Mouse (Mus musculus) midbrain, postnatal 0 days (tissue): ENCODE data around the gene Cntn4. TPM values are rescaled to one million over a fixed set of nuclear protein-coding genes. Genes with fewer than 3 reads are reported as not detected.

Experiments used
- ATAC-seq: fragments of 200-750 bp; cut with Nextera tagmentation; 2 replicates; pipeline ENCODE4 v1.8.0; 2017; ENCODE audit warnings: moderate number of reproducible peaks, mild to moderate bottlenecking, moderate TSS enrichment, moderate library complexity; ENCODE audit not compliant: low FRiP score
- DNase-seq: peaks from one replicate; pipeline ENCODE4 v3.0.0-alpha.2; 2015; ENCODE audit warnings: low spot score
- H3K27ac ChIP-seq: fragments of 300-500 bp; sonication (generic); 2 replicates; pipeline ENCODE4 v1.5.1; 2014; ENCODE audit warnings: low read depth, mild to moderate bottlenecking, low read length, mixed read lengths
- H3K27me3 ChIP-seq: fragments of 300-500 bp; sonication (generic); 2 replicates; pipeline ENCODE4 v1.6.1; 2014; ENCODE audit warnings: low read length, control low read depth, mixed read lengths; ENCODE audit not compliant: insufficient read depth
- H3K36me3 ChIP-seq: fragments of 300-500 bp; sonication (generic); 2 replicates; pipeline ENCODE4 v1.6.1; 2014; ENCODE audit warnings: low read length, control low read depth, mixed read lengths; ENCODE audit not compliant: insufficient read depth
- H3K4me1 ChIP-seq: fragments of 300-500 bp; sonication (generic); 2 replicates; pipeline ENCODE4 v1.6.1; 2014; ENCODE audit warnings: mild to moderate bottlenecking, control low read depth, antibody characterized with exemption, low read length, mixed read lengths; ENCODE audit not compliant: insufficient read depth
- H3K4me2 ChIP-seq: fragments of 300-500 bp; sonication (generic); 2 replicates; pipeline ENCODE4 v1.6.1; 2014; ENCODE audit warnings: low read depth, mild to moderate bottlenecking, low read length, mixed read lengths; ENCODE audit not compliant: poor library complexity, severe bottlenecking
- H3K4me3 ChIP-seq: fragments of 300-500 bp; sonication (generic); 2 replicates; pipeline ENCODE4 v1.5.1; 2014; ENCODE audit warnings: low read depth, mild to moderate bottlenecking, low read length, moderate library complexity
- H3K9ac ChIP-seq: fragments of 300-500 bp; sonication (generic); replicated peaks from 2 replicates; pipeline ENCODE4 v1.6.1; 2014; ENCODE audit warnings: mild to moderate bottlenecking, low read length, moderate library complexity, mixed read lengths; ENCODE audit not compliant: poor library complexity, severe bottlenecking
- H3K9me3 ChIP-seq: fragments of 300-500 bp; sonication (generic); 2 replicates; pipeline ENCODE4 v1.6.1; 2016; ENCODE audit warnings: low read length, control low read depth
- CTCF ChIP-seq: IDR thresholded peaks from 2 replicates; pipeline ENCODE4 v1.5.1; 2016; ENCODE audit warnings: antibody characterized with exemption, mild to moderate bottlenecking
- WGBS: fragments of 180-500 bp; shearing (Covaris S2); extraction: QIAGEN DNeasy Blood & Tissue Kit; methylation state at CpG from one replicate; pipeline ENCODE4 v1.1.7; 2014; 5-methylcytosine and 5-hydroxymethylcytosine counted together
- polyA plus RNA-seq: library from polyadenylated mRNA; unstranded; fragments of >200 nt; fragmentation: Nextera tagmentation; extraction: Ambion mirVana; gene quantifications from 2 replicates; pipeline ENCODE4 v1.2.1, GENCODE M21; 2015
- total RNA-seq: library from RNA; depleted of rRNA; stranded (reverse); fragments of >200 nt; gene quantifications from 2 replicates; pipeline ENCODE4 v1.2.3, GENCODE M21; 2014

The Cntn4 gene
- total and polyA plus RNA-seq, 2 experiments from 2014 or later: 22.3 to 28.5 TPM

DNA sequence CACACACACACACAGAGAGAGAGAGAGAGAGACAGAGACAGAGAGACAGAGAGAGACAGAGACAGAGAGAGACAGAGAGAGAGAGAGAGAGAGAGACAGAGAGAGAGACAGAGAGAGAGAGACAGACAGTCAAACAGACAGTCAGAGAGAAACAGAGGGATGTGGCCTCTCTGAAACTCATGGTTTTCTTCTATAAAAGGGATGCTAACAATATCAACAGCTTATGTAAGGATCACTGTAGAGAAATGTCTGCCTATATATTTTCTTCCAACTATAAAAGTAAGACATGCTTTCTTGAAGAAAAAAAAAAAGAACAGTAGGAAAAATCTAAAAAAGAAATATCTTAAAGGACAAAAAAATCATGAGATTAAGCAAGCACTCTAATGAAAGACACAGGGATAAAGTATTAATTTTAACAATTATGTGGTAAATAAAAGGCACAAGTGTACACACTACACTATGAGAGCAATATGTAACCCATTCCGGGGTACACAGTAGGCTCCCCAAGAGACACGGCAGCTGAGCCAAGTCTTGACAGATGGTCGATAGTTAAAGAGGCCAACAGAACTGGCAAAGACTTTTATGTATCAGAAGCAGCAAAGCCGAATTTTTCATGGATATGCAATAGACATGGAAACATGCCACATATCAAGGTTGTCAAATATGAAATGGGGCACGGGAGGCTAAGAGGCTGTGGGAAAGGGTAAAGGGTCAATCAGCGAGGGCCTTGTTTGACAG, 704.0 kb downstream of the Cntn4 start:
- no peak for ATAC-seq
- H3K4me2 ChIP-seq: no peak overlapping the region
- no peaks in the 10 kb centered on the region for H3K9me3 ChIP-seq
- no peak overlapping the region for H3K9ac ChIP-seq
- no peak overlapping the region for H3K27ac ChIP-seq
- H3K27me3 ChIP-seq: no peaks in the 10 kb centered on the region
- no peak for TF ChIP-seq CTCF
- no peaks in the 10 kb centered on the region for H3K4me1 ChIP-seq
- 65% methylated on average over 6 of the region's 6 CpGs for WGBS
- no peak overlapping the region for H3K4me3 ChIP-seq
- DNase-seq: peak; percentile 4
- no peaks in the 10 kb centered on the region for H3K36me3 ChIP-seq

DNA sequence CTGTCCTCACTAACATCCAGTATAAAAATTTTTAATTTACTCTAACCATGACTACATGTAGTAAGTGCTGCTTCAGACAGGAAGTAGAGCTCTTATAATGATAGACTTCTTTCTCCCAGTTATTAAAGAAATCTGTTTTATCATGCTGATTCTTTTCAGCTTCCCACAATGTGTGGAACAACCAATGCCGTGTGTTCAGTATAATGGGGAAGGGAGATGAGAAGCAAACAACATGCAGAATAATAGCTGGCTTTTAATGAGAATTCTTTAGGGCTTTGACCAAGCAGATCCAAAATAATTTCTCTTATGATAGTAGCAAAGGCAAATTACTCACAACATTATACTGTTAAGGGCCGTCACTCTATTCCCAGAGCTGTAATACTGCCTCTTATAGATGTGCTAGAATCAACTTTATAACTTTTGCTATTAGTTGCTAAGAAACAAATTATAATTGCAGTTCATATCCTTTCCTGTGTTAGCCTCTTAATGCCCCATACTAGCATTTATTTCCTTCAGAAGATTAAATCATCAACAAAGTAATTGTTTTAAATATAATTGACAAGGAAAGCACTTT, 710.5 kb downstream of the Cntn4 start:
- TF ChIP-seq CTCF: no peak
- Histone ChIP-seq H3K27me3 (no peaks in the 10 kb centered on the region), H3K4me1 (no peaks in the 10 kb centered on the region), H3K36me3 (no peaks in the 10 kb centered on the region), H3K4me2 (no peak overlapping the region), H3K27ac (no peak overlapping the region), H3K9me3 (no peaks in the 10 kb centered on the region), H3K4me3 (no peak overlapping the region), H3K9ac (no peak overlapping the region)
- peak; percentile 38 for DNase-seq
- WGBS: 51% methylated on average over 2 of the region's 2 CpGs
- no peak for ATAC-seq

DNA sequence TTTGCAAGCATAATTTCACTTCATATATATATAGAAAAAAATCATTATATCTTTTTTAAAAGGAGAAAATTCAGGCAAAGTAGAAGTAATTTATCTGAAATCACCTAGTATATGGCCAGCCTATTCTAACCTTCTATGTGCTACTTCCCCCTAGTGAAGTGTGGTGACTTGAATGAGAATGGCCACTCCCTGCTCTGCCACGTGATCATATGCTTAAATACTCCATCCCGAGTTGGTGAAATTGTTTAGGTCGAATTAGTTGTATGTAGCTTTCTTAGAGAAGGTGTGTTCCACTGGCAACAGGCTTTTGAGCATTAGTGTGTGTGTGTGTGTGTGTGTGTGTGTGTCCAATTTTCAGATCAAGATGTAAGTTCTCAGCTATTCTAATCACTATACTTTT, 730.6 kb downstream of the Cntn4 start:
- no peaks in the 10 kb centered on the region for H3K9me3 ChIP-seq
- DNase-seq: no peak
- H3K9ac ChIP-seq: no peak overlapping the region
- no peak overlapping the region for H3K27ac ChIP-seq
- H3K4me3 ChIP-seq: no peak overlapping the region
- H3K4me2 ChIP-seq: no peak overlapping the region
- 74% methylated on average over 3 of the region's 3 CpGs for WGBS
- no peaks in the 10 kb centered on the region for H3K4me1 ChIP-seq
- H3K36me3 ChIP-seq: no peaks in the 10 kb centered on the region
- no peak for TF ChIP-seq CTCF
- no peaks in the 10 kb centered on the region for H3K27me3 ChIP-seq
- no peak for ATAC-seq

DNA sequence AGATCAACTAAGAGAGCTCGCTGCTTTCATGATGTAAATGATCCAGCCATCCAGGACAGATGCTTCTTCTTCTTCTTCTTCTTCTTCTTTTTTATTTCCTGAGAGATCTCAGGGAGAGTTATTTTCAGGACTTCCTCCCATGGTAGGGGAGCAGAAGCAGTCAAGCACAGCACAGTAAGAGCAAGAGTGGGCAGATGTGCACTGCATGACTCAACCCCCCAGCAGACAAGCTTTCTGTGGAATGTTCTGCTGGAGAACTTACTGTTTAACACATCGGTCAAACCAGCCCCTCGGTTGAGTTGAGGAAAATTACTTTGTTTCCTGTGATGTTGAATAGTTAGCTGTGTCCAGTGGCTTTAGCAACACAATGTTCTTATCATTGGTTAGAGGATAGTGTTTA, 731.2 kb downstream of the Cntn4 start:
- no peaks in the 10 kb centered on the region for H3K4me1 ChIP-seq
- no peaks in the 10 kb centered on the region for H3K27me3 ChIP-seq
- H3K4me3 ChIP-seq: no peak overlapping the region
- WGBS: 70% methylated on average over 3 of the region's 3 CpGs
- H3K9ac ChIP-seq: no peak overlapping the region
- TF ChIP-seq CTCF: no peak
- H3K9me3 ChIP-seq: no peaks in the 10 kb centered on the region
- H3K4me2 ChIP-seq: no peak overlapping the region
- no peak overlapping the region for H3K27ac ChIP-seq
- H3K36me3 ChIP-seq: no peaks in the 10 kb centered on the region
- ATAC-seq: no peak
- no peak for DNase-seq

DNA sequence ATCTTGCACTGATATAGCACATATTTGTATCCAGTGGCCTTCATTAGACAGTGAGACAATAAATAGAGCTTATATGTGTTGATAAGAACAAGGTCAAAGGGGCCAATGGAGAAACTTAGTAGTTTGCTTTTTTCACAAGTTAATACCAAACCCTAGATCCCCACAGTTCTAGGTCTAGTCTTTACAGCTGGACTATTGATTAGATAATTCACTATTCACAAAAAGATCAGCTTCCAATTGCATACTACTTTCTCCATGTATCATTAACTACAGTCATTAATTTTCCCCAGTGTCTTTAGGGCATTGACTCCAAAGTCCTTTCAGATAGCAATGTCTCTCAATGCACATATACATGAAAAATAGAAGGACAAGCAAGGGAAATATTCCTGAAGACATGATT, 745.5 kb downstream of the Cntn4 start:
- ATAC-seq (no peak), DNase-seq (no peak)
- Histone ChIP-seq H3K27ac (no peak overlapping the region), H3K9me3 (no peaks in the 10 kb centered on the region), H3K4me1 (no peaks in the 10 kb centered on the region), H3K4me3 (no peak overlapping the region), H3K9ac (no peak overlapping the region), H3K27me3 (no peaks in the 10 kb centered on the region), H3K4me2 (no peak overlapping the region), H3K36me3 (no peaks in the 10 kb centered on the region)
- no peak for TF ChIP-seq CTCF

DNA sequence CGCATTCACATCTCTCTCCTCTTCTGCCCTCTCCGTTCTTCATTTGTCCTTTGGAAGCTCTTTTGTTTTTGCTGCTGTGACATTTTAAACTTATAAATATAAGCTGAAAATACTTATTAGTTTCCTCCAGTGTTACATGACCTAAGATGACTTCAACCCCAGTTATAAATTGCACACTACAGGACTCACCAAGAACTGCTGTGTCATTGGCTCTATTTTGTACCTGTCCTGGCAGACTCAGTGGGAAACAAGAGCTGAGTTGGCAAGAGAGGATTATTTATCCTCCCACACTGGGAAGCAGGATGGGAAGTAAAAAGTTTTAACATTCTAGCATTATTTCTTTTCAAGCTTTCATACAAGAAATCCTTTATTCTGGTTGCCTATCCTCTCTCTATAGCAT, 746.0 kb downstream of the Cntn4 start:
- DNase-seq (no peak), ATAC-seq (no peak)
- no peak for TF ChIP-seq CTCF
- H3K9me3 ChIP-seq: no peaks in the 10 kb centered on the region
- H3K27me3 ChIP-seq: no peaks in the 10 kb centered on the region
- no peak overlapping the region for H3K4me2 ChIP-seq
- WGBS: 91% methylated on average over 2 of the region's 2 CpGs
- no peak overlapping the region for H3K4me3 ChIP-seq
- no peaks in the 10 kb centered on the region for H3K36me3 ChIP-seq
- H3K27ac ChIP-seq: no peak overlapping the region
- H3K9ac ChIP-seq: no peak overlapping the region
- H3K4me1 ChIP-seq: no peaks in the 10 kb centered on the region
